In genomic region chr11:80384461-80384860, GRCm38 (mm10) we compare ENCODE assay signal across 9 mouse cellular contexts. TPM values are rescaled to one million over a fixed set of nuclear protein-coding genes. Genes with fewer than 3 reads are reported as not detected.
DNase-seq lines count a peak whose midpoint lies in the region; ATAC-seq and TF ChIP-seq lines count a peak whose summit lies in the region.
"Had no signal": no experiment of that assay in that cellular context is flagged by ENCODE, and none has a peak within 500 bp of the region (broad histone marks: within the 10 kb centered on the region; RNA-seq: fewer than 3 reads in every experiment).

No protein-coding gene starts in this region.

- H3K4me2 ChIP-seq in kidney, postnatal 0 days (ENCODE audit: low read length), result peak overlapping the region; percentile 67
- peak overlapping the region; percentile 83 for H3K4me2 ChIP-seq in hindbrain, postnatal 0 days (ENCODE audit: low read depth, low read length)
- H3K4me2 ChIP-seq in midbrain, postnatal 0 days (ENCODE audit: low read depth, low read length, poor library complexity, severe bottlenecking), result peak overlapping the region; percentile 88

- H3K9ac ChIP-seq in kidney, postnatal 0 days (ENCODE audit: low read depth, low read length), result peak overlapping the region; percentile 58
- peak overlapping the region; percentile 49 for H3K9ac ChIP-seq in hindbrain, postnatal 0 days (replicated peaks; ENCODE audit: low read length)
- peak overlapping the region; percentile 46 for H3K9ac ChIP-seq in midbrain, postnatal 0 days (replicated peaks; ENCODE audit: low read length, poor library complexity, severe bottlenecking)

- H3K27ac ChIP-seq in kidney, postnatal 0 days, result no peak overlapping the region
- H3K27ac ChIP-seq in embryonic facial prominence, embryonic 10.5 days (replicated peaks), result peak overlapping the region; percentile 63
- no peak overlapping the region for H3K27ac ChIP-seq in hindbrain, postnatal 0 days
- H3K27ac ChIP-seq in midbrain, postnatal 0 days (ENCODE audit: low read depth, low read length), result no peak overlapping the region

- ATAC-seq in kidney, postnatal 0 days (replicated peaks; ENCODE audit: low FRiP score, low read depth), result no peak
- ATAC-seq in hindbrain, postnatal 0 days, result no peak
- no peak for ATAC-seq in midbrain, postnatal 0 days (ENCODE audit: low FRiP score)

- no peak for TF ChIP-seq CTCF in kidney, postnatal 0 days (IDR thresholded peaks at IDR 0.05; ENCODE audit: low read depth)
- no peak for TF ChIP-seq CTCF in hindbrain, postnatal 0 days (IDR thresholded peaks at IDR 0.05; ENCODE audit: low read depth)
- no peak for TF ChIP-seq CTCF in midbrain, postnatal 0 days (IDR thresholded peaks at IDR 0.05)

- H3K4me1 ChIP-seq in kidney, postnatal 0 days (replicated peaks; ENCODE audit: insufficient read depth, low read length), result peaks cover 15% of the 10 kb centered on the region; the same call in 1 of the 2 replicates
- peaks cover 30% of the 10 kb centered on the region for H3K4me1 ChIP-seq in embryonic facial prominence, embryonic 10.5 days
- peaks cover 16% of the 10 kb centered on the region for H3K4me1 ChIP-seq in hindbrain, postnatal 0 days (ENCODE audit: insufficient read depth, low read length)
- H3K4me1 ChIP-seq in midbrain, postnatal 0 days (ENCODE audit: insufficient read depth, low read length), result peaks cover 14% of the 10 kb centered on the region

- peaks cover 17% of the 10 kb centered on the region for H3K36me3 ChIP-seq in kidney, postnatal 0 days (ENCODE audit: insufficient read depth, low read length)
- H3K36me3 ChIP-seq in embryonic facial prominence, embryonic 10.5 days (replicated peaks), result peaks cover 53% of the 10 kb centered on the region
- H3K36me3 ChIP-seq in hindbrain, postnatal 0 days (ENCODE audit: insufficient read depth, low read length), result peaks cover 5% of the 10 kb centered on the region
- H3K36me3 ChIP-seq in midbrain, postnatal 0 days (ENCODE audit: insufficient read depth, low read length), result peaks cover 7% of the 10 kb centered on the region

- no peaks in the 10 kb centered on the region for H3K27me3 ChIP-seq in kidney, postnatal 0 days (ENCODE audit: insufficient read depth, low read length)
- H3K27me3 ChIP-seq in embryonic facial prominence, embryonic 10.5 days (replicated peaks; ENCODE audit: low read depth, poor library complexity, severe bottlenecking), result no peaks in the 10 kb centered on the region
- H3K27me3 ChIP-seq in hindbrain, postnatal 0 days (ENCODE audit: insufficient read depth, low read length), result no peaks in the 10 kb centered on the region
- no peaks in the 10 kb centered on the region for H3K27me3 ChIP-seq in midbrain, postnatal 0 days (ENCODE audit: insufficient read depth, low read length)

- DNase-seq in kidney, postnatal 0 days (ENCODE audit: low spot score), result no peak
- no peak for DNase-seq in kidney, postnatal 10 days
- no peak for DNase-seq in embryonic facial prominence, embryonic 10.5 days (ENCODE audit: low spot score)
- no peak for DNase-seq in hindbrain, postnatal 0 days (ENCODE audit: low spot score)
- DNase-seq in midbrain, postnatal 0 days (ENCODE audit: low spot score), result no peak
- no peak for DNase-seq in right cerebral cortex, postnatal 36 days (ENCODE audit: low spot score in 2 of 2)
- DNase-seq in layer of hippocampus, postnatal 36 days, result no peak
- no peak for DNase-seq in adrenal gland, adult 8-10 months
- DNase-seq: adrenal gland, postnatal 25 days had no signal

- no peaks in the 10 kb centered on the region for H3K9me3 ChIP-seq in kidney, postnatal 0 days (replicated peaks; ENCODE audit: low read length)
- H3K9me3 ChIP-seq in embryonic facial prominence, embryonic 10.5 days, result no peaks in the 10 kb centered on the region
- H3K9me3 ChIP-seq in hindbrain, postnatal 0 days (ENCODE audit: low read length), result no peaks in the 10 kb centered on the region
- no peaks in the 10 kb centered on the region for H3K9me3 ChIP-seq in midbrain, postnatal 0 days (ENCODE audit: low read length)

- H3K4me3 ChIP-seq in kidney, postnatal 0 days (replicated peaks; ENCODE audit: low read depth, low read length), result peak overlapping the region; percentile 80
- H3K4me3 ChIP-seq in embryonic facial prominence, embryonic 10.5 days, result peak overlapping the region; percentile 96
- peak overlapping the region; percentile 60 for H3K4me3 ChIP-seq in hindbrain, postnatal 0 days (ENCODE audit: low read length)
- H3K4me3 ChIP-seq in midbrain, postnatal 0 days (ENCODE audit: low read depth, low read length), result peak overlapping the region; percentile 81

RNA-seq across cellular contexts. Expression of gene Zfp207, which starts 1.4 kb away (rescaled TPM):
- polyA plus RNA-seq in kidney, postnatal 0 days (2015; fragmentation: Nextera tagmentation; extraction: Ambion mirVana), result 199 and 201 TPM in 2 replicates
- polyA plus RNA-seq in embryonic facial prominence, embryonic 10.5 days (2016; fragmentation: Nextera tagmentation; extraction: Ambion mirVana), result 321 and 322 TPM in 2 replicates
- 192 and 228 TPM in 2 replicates for total RNA-seq in hindbrain, postnatal 0 days (2014; rRNA removed)
- 141 and 149 TPM in 2 replicates for polyA plus RNA-seq in hindbrain, postnatal 0 days (2015; fragmentation: Nextera tagmentation; extraction: Ambion mirVana)
- 243 and 245 TPM in 2 replicates for total RNA-seq in midbrain, postnatal 0 days (2014; rRNA removed)
- 131 and 147 TPM in 2 replicates for polyA plus RNA-seq in midbrain, postnatal 0 days (2015; fragmentation: Nextera tagmentation; extraction: Ambion mirVana)
- total RNA-seq in layer of hippocampus, postnatal 36 days (2021), result 100 to 1,000 TPM; 149 to 169 TPM
- 100 to 1,000 TPM; 115 to 175 (median 146) TPM for total RNA-seq in adrenal gland, adult 8-10 months (2022)

RNA-seq across cellular contexts. Expression of gene 5730455P16Rik, which starts 6.6 kb away (rescaled TPM):
- 17.1 and 18.2 TPM in 2 replicates for polyA plus RNA-seq in kidney, postnatal 0 days (2015; fragmentation: Nextera tagmentation; extraction: Ambion mirVana)
- 22.4 and 23.9 TPM in 2 replicates for polyA plus RNA-seq in embryonic facial prominence, embryonic 10.5 days (2016; fragmentation: Nextera tagmentation; extraction: Ambion mirVana)
- total RNA-seq in hindbrain, postnatal 0 days (2014; rRNA removed), result 22.8 and 24.2 TPM in 2 replicates
- 46.2 and 49.2 TPM in 2 replicates for polyA plus RNA-seq in hindbrain, postnatal 0 days (2015; fragmentation: Nextera tagmentation; extraction: Ambion mirVana)
- 25.2 and 32.4 TPM in 2 replicates for total RNA-seq in midbrain, postnatal 0 days (2014; rRNA removed)
- polyA plus RNA-seq in midbrain, postnatal 0 days (2015; fragmentation: Nextera tagmentation; extraction: Ambion mirVana), result 37.4 and 50.6 TPM in 2 replicates
- 10 to 100 TPM; 50.1 to 53.0 TPM for total RNA-seq in layer of hippocampus, postnatal 36 days (2021)
- 10 to 100 TPM; 23.4 to 34.3 (median 27.3) TPM for total RNA-seq in adrenal gland, adult 8-10 months (2022)

RNA-seq across cellular contexts. Expression of gene Psmd11, which starts 44.0 kb away (rescaled TPM):
- polyA plus RNA-seq in kidney, postnatal 0 days (2015; fragmentation: Nextera tagmentation; extraction: Ambion mirVana), result 249 and 281 TPM in 2 replicates
- 387 and 388 TPM in 2 replicates for polyA plus RNA-seq in embryonic facial prominence, embryonic 10.5 days (2016; fragmentation: Nextera tagmentation; extraction: Ambion mirVana)
- 31.2 and 35.1 TPM in 2 replicates for total RNA-seq in hindbrain, postnatal 0 days (2014; rRNA removed)
- polyA plus RNA-seq in hindbrain, postnatal 0 days (2015; fragmentation: Nextera tagmentation; extraction: Ambion mirVana), result 272 and 284 TPM in 2 replicates
- 24.6 and 44.5 TPM in 2 replicates for total RNA-seq in midbrain, postnatal 0 days (2014; rRNA removed)
- polyA plus RNA-seq in midbrain, postnatal 0 days (2015; fragmentation: Nextera tagmentation; extraction: Ambion mirVana), result 259 and 278 TPM in 2 replicates
- total RNA-seq in layer of hippocampus, postnatal 36 days (2021), result 100 to 1,000 TPM; 100 to 101 TPM
- total RNA-seq in adrenal gland, adult 8-10 months (2022), result 100 to 1,000 TPM; 121 to 161 (median 141) TPM
